Mouse (Mus musculus) MEL (cell line): Measurements from ENCODE around the gene Vasn.

ENCODE experiments used
- CHD1 ChIP-seq: IDR thresholded peaks from 2 replicates; pipeline ENCODE4 v1.6.1; 2012; ENCODE audit warnings: low read depth, mild to moderate bottlenecking, inconsistent platforms, low read length, improper control_type of control experiment
- CHD2 ChIP-seq: IDR thresholded peaks from 2 replicates; pipeline ENCODE4 v1.6.1; 2011; ENCODE audit warnings: low read length, improper control_type of control experiment
- CTCF ChIP-seq, 3 experiments: IDR thresholded peaks in 2 of 3; conservative IDR thresholded peaks in 1 of 3; 2 replicates each; pipeline ENCODE4 v1.5.1; 2011 to 2012; ENCODE audit warnings: low read length in 3 of 3, low read depth in 2 of 3, mild to moderate bottlenecking in 2 of 3, improper control_type of control experiment in 1 of 3, inconsistent platforms in 1 of 3, mixed read lengths in 1 of 3, moderate library complexity in 1 of 3; ENCODE audit not compliant: control insufficient read depth in 1 of 3, insufficient read depth in 1 of 3, poor library complexity in 1 of 3, severe bottlenecking in 1 of 3
- POLR2A ChIP-seq, 2 experiments: IDR thresholded peaks; 2 replicates each; pipeline ENCODE4 v1.6.1; 2011 to 2012; ENCODE audit warnings: low read length in 2 of 2, mild to moderate bottlenecking in 2 of 2, control low read depth in 1 of 2, improper control_type of control experiment in 1 of 2, low read depth in 1 of 2, moderate library complexity in 1 of 2; ENCODE audit not compliant: control insufficient read depth in 1 of 2, insufficient read depth in 1 of 2, poor library complexity in 1 of 2

DNA sequence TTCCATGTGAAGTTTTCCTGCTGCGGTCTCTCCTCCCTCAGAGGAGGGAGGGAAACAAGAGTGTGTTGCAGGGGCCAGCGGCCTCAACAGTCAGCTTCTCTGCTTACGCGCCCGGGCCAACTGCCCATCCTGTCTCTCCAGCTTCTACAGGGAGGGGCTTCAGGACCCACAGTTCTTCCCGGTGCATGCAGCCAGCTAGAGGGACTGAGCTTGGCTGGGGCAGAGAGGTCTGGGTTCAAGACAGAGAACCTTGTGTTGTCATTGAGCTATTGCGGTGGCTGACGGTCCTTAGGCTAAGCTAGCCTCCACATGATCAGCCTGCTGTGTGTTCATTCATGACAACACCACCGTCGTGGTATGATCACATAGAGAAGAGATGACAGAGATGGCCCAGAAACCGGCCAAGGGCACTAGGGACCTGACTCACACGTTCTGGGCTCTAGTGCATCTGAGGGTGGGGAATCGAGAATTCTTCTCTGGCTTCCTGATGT is 8.0 kb downstream of the Vasn start:
- TF ChIP-seq POLR2A (IDR thresholded peaks at IDR 0.05; ENCODE audit: control insufficient read depth in 1 of 2, insufficient read depth in 1 of 2, low read depth in 1 of 2, low read length in 2 of 2, poor library complexity in 1 of 2) (no peak), CHD2 (no peak), CTCF (IDR thresholded peaks at IDR 0.05 in 2 of 3, conservative IDR thresholded peaks at IDR 0.05 in 1 of 3; ENCODE audit: control insufficient read depth in 1 of 3, insufficient read depth in 1 of 3, low read depth in 2 of 3, low read length in 3 of 3, poor library complexity in 1 of 3, severe bottlenecking in 1 of 3) (no peak), CHD1 (no peak)
